Mouse (Mus musculus): ENCODE results near the gene Zfp672. TPM values are rescaled to one million over a fixed set of nuclear protein-coding genes. Genes with fewer than 3 reads are reported as not detected.
"Not testable (repeated sequence)": the region's sequence is repeated elsewhere in the genome, so short reads cannot be mapped to it uniquely, and the experiment has no call there.

The Zfp672 gene
- total RNA-seq, 1 experiment from 2014 or later, result 59.3 TPM

- DNase-seq, result no peak
Observed at GRCm38 (mm10) chr11:58326781-58327180, 3.4 kb downstream of the Zfp672 start.

- DNase-seq, result no peak
Observed at GRCm38 (mm10) chr11:58324614-58325229, 5.4 kb downstream of the Zfp672 start.

- no peak for DNase-seq
Observed at GRCm38 (mm10) chr11:58323570-58324340, 6.4 kb downstream of the Zfp672 start.

- DNase-seq, result peak; percentile 99
Observed at GRCm38 (mm10) chr11:58322824-58323569, 7.1 kb downstream of the Zfp672 start.

GRCm38 (mm10) chr11:58316768-58317390, 13.3 kb downstream of the Zfp672 start:
- DNase-seq, result no peak

- no peak for DNase-seq
Observed at GRCm38 (mm10) chr11:58316344-58316743, 13.8 kb downstream of the Zfp672 start.

GRCm38 (mm10) chr11:58315536-58316168, 14.5 kb downstream of the Zfp672 start:
- no peak for DNase-seq

GRCm38 (mm10) chr11:58314069-58314468, 16.1 kb downstream of the Zfp672 start:
- DNase-seq, result peak; percentile 23

GRCm38 (mm10) chr11:58308661-58309060, 21.5 kb downstream of the Zfp672 start:
- DNase-seq, result no peak

- DNase-seq, result peak; percentile 62
Observed at GRCm38 (mm10) chr11:58307411-58308080, 22.6 kb downstream of the Zfp672 start.

- DNase-seq, result peak; percentile 98
Observed at GRCm38 (mm10) chr11:58306860-58307308, 23.3 kb downstream of the Zfp672 start, which contains the start of gene Zfp692. Zfp692 (plus strand) TSS chr11:58307069.

GRCm38 (mm10) chr11:58305299-58305698, 24.8 kb downstream of the Zfp672 start:
- not testable (repeated sequence) for DNase-seq

- no peak for DNase-seq
Observed at GRCm38 (mm10) chr11:58303594-58303993, 26.5 kb downstream of the Zfp672 start.

GRCm38 (mm10) chr11:58302774-58303445, 27.2 kb downstream of the Zfp672 start:
- DNase-seq, result no peak

GRCm38 (mm10) chr11:58301837-58302754, 28.0 kb downstream of the Zfp672 start:
- DNase-seq, result peak; percentile 95

GRCm38 (mm10) chr11:58301057-58301456, 29.1 kb downstream of the Zfp672 start:
- peak; percentile 89 for DNase-seq

GRCm38 (mm10) chr11:58297396-58297795, 32.7 kb downstream of the Zfp672 start:
- no peak for DNase-seq

GRCm38 (mm10) chr11:58292791-58293190, 37.3 kb downstream of the Zfp672 start:
- DNase-seq, result no peak

GRCm38 (mm10) chr11:58290812-58291211, 39.3 kb downstream of the Zfp672 start:
- no peak for DNase-seq
